Mouse (Mus musculus) heart, adult 2 months (tissue): Measurements from ENCODE around the gene Zbtb7a.

Experiments used
- CTCF ChIP-seq: fragments of 200-600 bp; IDR thresholded peaks from 2 replicates; pipeline ENCODE4 v1.8.1; 2022; ENCODE audit warnings: antibody characterized with exemption, mild to moderate bottlenecking, moderate library complexity
- POLR2A ChIP-seq: fragments of 200-500 bp; IDR thresholded peaks from 2 replicates; pipeline ENCODE4 v1.6.1; 2011; ENCODE audit warnings: mild to moderate bottlenecking, low read depth, low read length, control low read depth; ENCODE audit not compliant: insufficient read depth

- TF ChIP-seq CTCF = no peak
- TF ChIP-seq POLR2A = no peak
Observed at GRCm38 (mm10) chr10:81154313-81154712, 19.3 kb downstream of the Zbtb7a start.
